Mouse (Mus musculus) neural tube, embryonic 14.5 days (tissue): ENCODE data around the gene Slc35g1. TPM values are rescaled to one million over a fixed set of nuclear protein-coding genes. Genes with fewer than 3 reads are reported as not detected.

Experiments
- ATAC-seq: fragments of 200-750 bp; cut with Nextera tagmentation; 2 replicates; pipeline ENCODE4 v1.8.0; 2017; ENCODE audit warnings: low read depth, mild to moderate bottlenecking, moderate TSS enrichment, moderate library complexity
- H3K27ac ChIP-seq: fragments of 300-500 bp; sonication (generic); 2 replicates; pipeline ENCODE4 v1.5.1; 2014; ENCODE audit warnings: low read depth, mild to moderate bottlenecking, control low read depth, low read length, moderate library complexity, mixed read lengths
- H3K27me3 ChIP-seq: fragments of 300-500 bp; sonication (generic); 2 replicates; pipeline ENCODE4 v1.6.1; 2014; ENCODE audit warnings: low read length; ENCODE audit not compliant: control insufficient read depth, insufficient read depth
- H3K36me3 ChIP-seq: fragments of 300-500 bp; sonication (generic); 2 replicates; pipeline ENCODE4 v1.6.1; 2014; ENCODE audit warnings: low read length, mixed read lengths; ENCODE audit not compliant: control insufficient read depth, insufficient read depth
- H3K4me1 ChIP-seq: fragments of 300-500 bp; sonication (generic); 2 replicates; pipeline ENCODE4 v1.6.1; 2014; ENCODE audit warnings: low read length; ENCODE audit not compliant: control insufficient read depth, insufficient read depth
- H3K4me2 ChIP-seq: fragments of 300-500 bp; sonication (generic); 2 replicates; pipeline ENCODE4 v1.6.1; 2014; ENCODE audit warnings: mild to moderate bottlenecking, low read depth, low read length, control low read depth
- H3K4me3 ChIP-seq: fragments of 300-500 bp; sonication (generic); 2 replicates; pipeline ENCODE4 v1.5.1; 2014; ENCODE audit warnings: low read depth, low read length, control low read depth, mixed read lengths
- H3K9ac ChIP-seq: fragments of 300-500 bp; sonication (generic); replicated peaks from 2 replicates; pipeline ENCODE4 v1.6.1; 2014; ENCODE audit warnings: low read depth, mild to moderate bottlenecking, control low read depth, low read length, mixed read lengths
- H3K9me3 ChIP-seq: fragments of 300-500 bp; sonication (generic); 2 replicates; pipeline ENCODE4 v1.6.1; 2016; ENCODE audit warnings: low read length; ENCODE audit not compliant: control insufficient read depth
- WGBS: fragments of 180-500 bp; shearing (Covaris S2); extraction: QIAGEN DNeasy Blood & Tissue Kit; methylation state at CpG from one replicate; pipeline ENCODE4 v1.1.7; 2014; 5-methylcytosine and 5-hydroxymethylcytosine counted together
- polyA plus RNA-seq: library from polyadenylated mRNA; unstranded; fragments of >200 nt; fragmentation: Nextera tagmentation; extraction: Ambion mirVana; gene quantifications from 2 replicates; pipeline ENCODE4 v1.2.1, GENCODE M21; 2014

The Slc35g1 gene
- polyA plus RNA-seq, 1 experiment from 2014 or later, result 0.92 TPM

GRCm38 (mm10) chr19:38410357-38411056 lies 14.7 kb downstream of the Slc35g1 start:
- 83% methylated on average over 10 of the region's 10 CpGs for WGBS
- Histone ChIP-seq H3K4me1 (no peaks in the 10 kb centered on the region), H3K4me2 (no peak overlapping the region), H3K27ac (no peak overlapping the region), H3K4me3 (no peak overlapping the region), H3K9me3 (no peaks in the 10 kb centered on the region), H3K36me3 (no peaks in the 10 kb centered on the region), H3K27me3 (no peaks in the 10 kb centered on the region), H3K9ac (no peak overlapping the region)
- ATAC-seq, result no peak

- H3K4me2 ChIP-seq, result no peak overlapping the region
- no peaks in the 10 kb centered on the region for H3K27me3 ChIP-seq
- H3K9me3 ChIP-seq, result no peaks in the 10 kb centered on the region
- WGBS, result 92% methylated on average over 6 of the region's 6 CpGs
- H3K4me3 ChIP-seq, result no peak overlapping the region
- no peak overlapping the region for H3K9ac ChIP-seq
- H3K27ac ChIP-seq, result no peak overlapping the region
- ATAC-seq, result no peak
- H3K36me3 ChIP-seq, result no peaks in the 10 kb centered on the region
- H3K4me1 ChIP-seq, result no peaks in the 10 kb centered on the region
Measured at GRCm38 (mm10) chr19:38413861-38414260, 18.1 kb downstream of the Slc35g1 start.

GRCm38 (mm10) chr19:38418819-38419423 lies 23.1 kb downstream of the Slc35g1 start:
- WGBS, result 49% methylated on average over 4 of the region's 4 CpGs
- ATAC-seq, result no peak
- H3K4me3 ChIP-seq, result no peak overlapping the region

GRCm38 (mm10) chr19:38420751-38421295 lies 25.0 kb downstream of the Slc35g1 start:
- ATAC-seq, result no peak
- Histone ChIP-seq H3K27ac (no peak overlapping the region), H3K4me1 (no peaks in the 10 kb centered on the region), H3K4me2 (no peak overlapping the region), H3K9me3 (no peaks in the 10 kb centered on the region), H3K9ac (no peak overlapping the region), H3K27me3 (no peaks in the 10 kb centered on the region), H3K4me3 (no peak overlapping the region), H3K36me3 (no peaks in the 10 kb centered on the region)
- 84% methylated on average over 4 of the region's 4 CpGs for WGBS

More at GRCm38 (mm10) chr19:38418819-38419423, 23.1 kb downstream of the Slc35g1 start:
- Histone ChIP-seq H3K27me3 (no peaks in the 10 kb centered on the region), H3K9ac (no peak overlapping the region), H3K27ac (no peak overlapping the region), H3K4me1 (no peaks in the 10 kb centered on the region), H3K4me2 (no peak overlapping the region), H3K9me3 (no peaks in the 10 kb centered on the region), H3K36me3 (no peaks in the 10 kb centered on the region)

GRCm38 (mm10) chr19:38421436-38421835 lies 25.7 kb downstream of the Slc35g1 start:
- no peaks in the 10 kb centered on the region for H3K9me3 ChIP-seq
- no peaks in the 10 kb centered on the region for H3K27me3 ChIP-seq
- no peak for ATAC-seq
- no peaks in the 10 kb centered on the region for H3K4me1 ChIP-seq
- WGBS, result 57% methylated on average over 7 of the region's 7 CpGs
- H3K9ac ChIP-seq, result no peak overlapping the region
- no peak overlapping the region for H3K4me3 ChIP-seq
- no peak overlapping the region for H3K27ac ChIP-seq
- H3K4me2 ChIP-seq, result no peak overlapping the region
- no peaks in the 10 kb centered on the region for H3K36me3 ChIP-seq

GRCm38 (mm10) chr19:38422926-38423325 lies 27.1 kb downstream of the Slc35g1 start:
- Histone ChIP-seq H3K9ac (no peak overlapping the region), H3K4me1 (no peaks in the 10 kb centered on the region), H3K4me2 (no peak overlapping the region), H3K9me3 (no peaks in the 10 kb centered on the region), H3K27me3 (no peaks in the 10 kb centered on the region), H3K27ac (no peak overlapping the region), H3K36me3 (no peaks in the 10 kb centered on the region), H3K4me3 (no peak overlapping the region)
- ATAC-seq, result no peak
- WGBS, result 51% methylated on average over 6 of the region's 6 CpGs

- H3K4me2 ChIP-seq, result no peak overlapping the region
- no peak for ATAC-seq
- no peak overlapping the region for H3K9ac ChIP-seq
Measured at GRCm38 (mm10) chr19:38423884-38424283, 28.1 kb downstream of the Slc35g1 start.

GRCm38 (mm10) chr19:38424581-38424980 lies 28.8 kb downstream of the Slc35g1 start:
- 89% methylated on average over 6 of the region's 7 CpGs for WGBS
- H3K9me3 ChIP-seq, result no peaks in the 10 kb centered on the region
- ATAC-seq, result no peak
- H3K27ac ChIP-seq, result no peak overlapping the region
- H3K27me3 ChIP-seq, result no peaks in the 10 kb centered on the region
- H3K4me3 ChIP-seq, result no peak overlapping the region
- H3K9ac ChIP-seq, result no peak overlapping the region
- no peaks in the 10 kb centered on the region for H3K36me3 ChIP-seq
- no peaks in the 10 kb centered on the region for H3K4me1 ChIP-seq
- no peak overlapping the region for H3K4me2 ChIP-seq

More at GRCm38 (mm10) chr19:38423884-38424283, 28.1 kb downstream of the Slc35g1 start:
- 41% methylated on average over 7 of the region's 7 CpGs for WGBS
- Histone ChIP-seq H3K4me1 (no peaks in the 10 kb centered on the region), H3K27ac (no peak overlapping the region), H3K4me3 (no peak overlapping the region), H3K9me3 (no peaks in the 10 kb centered on the region), H3K27me3 (no peaks in the 10 kb centered on the region), H3K36me3 (no peaks in the 10 kb centered on the region)

GRCm38 (mm10) chr19:38429269-38429668 lies 33.5 kb downstream of the Slc35g1 start:
- Histone ChIP-seq H3K9me3 (no peaks in the 10 kb centered on the region), H3K4me3 (no peak overlapping the region), H3K36me3 (no peaks in the 10 kb centered on the region), H3K27me3 (no peaks in the 10 kb centered on the region), H3K4me2 (no peak overlapping the region), H3K27ac (no peak overlapping the region), H3K4me1 (no peaks in the 10 kb centered on the region), H3K9ac (no peak overlapping the region)
- no peak for ATAC-seq
- 50% methylated on average over 5 of the region's 5 CpGs for WGBS
